Mouse (Mus musculus) ES-Bruce4 (cell line): ENCODE measurements at regions not wholly inside any gene's neighbourhood (a gene's known extent, or its start where the extent isn't known, plus 50 kb on each side); places are given as distances from the start of the nearest gene placed in this dataset.

Source experiments
- H3K27ac ChIP-seq: 2 replicates; pipeline ENCODE4 v1.5.1; 2012; ENCODE audit warnings: low read length, inconsistent platforms; ENCODE audit not compliant: insufficient read depth
- H3K27me3 ChIP-seq: 2 replicates; pipeline ENCODE4 v1.6.1; 2012; ENCODE audit warnings: mild to moderate bottlenecking, low read length, inconsistent platforms; ENCODE audit not compliant: control insufficient read depth, poor library complexity, insufficient read depth, severe bottlenecking
- H3K36me3 ChIP-seq: 2 replicates; pipeline ENCODE4 v1.6.1; 2012; ENCODE audit warnings: inconsistent platforms, mild to moderate bottlenecking, low read length, moderate library complexity; ENCODE audit not compliant: control insufficient read depth, poor library complexity, insufficient read depth, severe bottlenecking
- H3K4me1 ChIP-seq: one replicate; pipeline ENCODE4 v1.8.1; 2011; ENCODE audit warnings: low read length; ENCODE audit not compliant: control insufficient read depth, insufficient read depth
- H3K4me3 ChIP-seq: 2 replicates; pipeline ENCODE4 v1.5.1; 2011; ENCODE audit warnings: low read depth, mild to moderate bottlenecking, low read length
- H3K9ac ChIP-seq: 2 replicates; pipeline ENCODE4 v1.6.1; 2012; ENCODE audit warnings: low read depth, mild to moderate bottlenecking, inconsistent platforms; ENCODE audit not compliant: poor library complexity, severe bottlenecking
- H3K9me3 ChIP-seq: replicated peaks from 2 replicates; pipeline ENCODE4 v1.6.1; 2012; ENCODE audit warnings: mild to moderate bottlenecking, low read length, inconsistent platforms; ENCODE audit not compliant: control insufficient read depth, poor library complexity, insufficient read depth, severe bottlenecking
- CTCF ChIP-seq: IDR thresholded peaks from one replicate; pipeline ENCODE4 v1.8.1; 2011; ENCODE audit warnings: low read depth, low read length
- EP300 ChIP-seq: IDR thresholded peaks from 2 replicates; pipeline ENCODE4 v1.6.1; 2011; ENCODE audit warnings: low read depth, low read length; ENCODE audit not compliant: insufficient read depth
- POLR2A ChIP-seq: IDR thresholded peaks from one replicate; pipeline ENCODE4 v1.8.1; 2011; ENCODE audit warnings: low read length; ENCODE audit not compliant: insufficient read depth

DNA sequence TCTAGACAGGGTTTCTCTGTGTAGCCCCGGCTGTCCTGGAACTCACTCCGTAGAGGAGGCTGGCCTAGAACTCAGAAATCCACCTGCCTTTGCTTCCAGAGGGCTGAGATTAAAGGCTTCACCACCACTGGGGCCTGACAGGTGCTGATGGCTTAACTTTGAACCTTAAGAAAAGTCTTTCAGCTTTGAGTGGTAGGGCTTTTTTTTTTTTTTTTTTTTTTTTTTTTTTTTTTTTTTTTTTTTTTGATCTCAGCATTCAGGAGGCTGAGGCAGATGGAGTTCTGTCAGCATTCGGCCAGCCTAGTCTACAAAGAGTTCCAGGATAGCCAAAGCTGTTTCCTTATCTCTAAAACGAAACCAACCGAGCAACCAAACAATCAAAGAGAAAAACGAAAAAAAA is 266.5 kb downstream of the Ttll7 start:
- no peak overlapping the region for H3K27ac ChIP-seq
- H3K9ac ChIP-seq: no peak overlapping the region
- peaks cover 6% of the 10 kb centered on the region; the same call in 1 of the 2 replicates for H3K9me3 ChIP-seq
- no peak overlapping the region for H3K4me3 ChIP-seq
- no peaks in the 10 kb centered on the region for H3K27me3 ChIP-seq
- no peaks in the 10 kb centered on the region for H3K4me1 ChIP-seq
- TF ChIP-seq CTCF (no peak), EP300 (no peak), POLR2A (no peak)
- H3K36me3 ChIP-seq: no peaks in the 10 kb centered on the region

DNA sequence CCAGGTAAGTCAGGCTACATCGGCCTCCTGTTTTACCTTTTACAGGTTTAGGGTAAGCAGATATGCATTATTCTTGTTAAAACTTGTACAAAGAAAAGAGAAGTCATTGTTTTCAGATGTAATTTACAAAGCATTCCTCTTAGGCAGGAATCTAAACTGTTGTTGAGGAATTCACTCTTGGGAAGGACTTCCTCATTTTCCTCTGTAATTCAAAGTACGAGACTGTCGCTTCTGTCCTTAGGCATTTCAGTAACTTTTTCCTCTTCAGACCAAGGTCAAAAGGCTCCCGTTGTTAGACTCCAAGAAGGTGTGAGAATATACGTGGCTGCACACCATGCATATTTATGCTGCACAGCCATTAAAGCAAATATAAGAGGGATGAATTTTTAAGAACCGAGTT is 269.7 kb downstream of the Ttll7 start:
- no peak overlapping the region for H3K27ac ChIP-seq

DNA sequence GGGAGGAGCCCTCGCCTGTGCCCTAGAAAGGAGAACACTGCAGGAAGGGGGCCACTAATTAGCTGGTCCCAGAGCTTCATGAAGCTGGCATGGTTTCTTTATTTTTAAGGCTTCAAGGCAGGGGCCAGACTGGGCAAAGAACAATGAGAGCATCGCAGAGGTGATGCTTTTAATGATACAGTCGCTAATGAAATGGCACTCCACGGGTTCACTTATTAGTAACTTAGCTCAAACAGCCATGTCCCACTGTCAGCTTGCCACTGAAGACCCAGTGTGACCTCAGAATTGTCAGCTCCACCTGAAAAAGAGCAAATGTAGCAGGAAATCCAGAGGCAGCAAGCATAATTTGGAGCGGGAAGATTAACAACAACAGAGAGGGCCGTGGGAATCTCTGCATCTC is 275.6 kb downstream of the Ttll7 start:
- TF ChIP-seq POLR2A: no peak
- no peak for TF ChIP-seq EP300
- TF ChIP-seq CTCF: no peak
- no peaks in the 10 kb centered on the region for H3K36me3 ChIP-seq
- peaks cover 3% of the 10 kb centered on the region; the same call in 1 of the 2 replicates for H3K9me3 ChIP-seq
- no peaks in the 10 kb centered on the region for H3K27me3 ChIP-seq
- H3K27ac ChIP-seq: no peak overlapping the region
- H3K4me1 ChIP-seq: no peaks in the 10 kb centered on the region
- no peak overlapping the region for H3K9ac ChIP-seq
- no peak overlapping the region for H3K4me3 ChIP-seq

More for the DNA sequence above, 269.7 kb downstream of the Ttll7 start:
- no peak for TF ChIP-seq CTCF
- no peak for TF ChIP-seq POLR2A
- no peak for TF ChIP-seq EP300
- H3K9me3 ChIP-seq: peaks cover 3% of the 10 kb centered on the region; the same call in 1 of the 2 replicates
- H3K9ac ChIP-seq: no peak overlapping the region
- H3K4me3 ChIP-seq: no peak overlapping the region
- no peaks in the 10 kb centered on the region for H3K36me3 ChIP-seq
- H3K27me3 ChIP-seq: no peaks in the 10 kb centered on the region
- no peaks in the 10 kb centered on the region for H3K4me1 ChIP-seq

DNA sequence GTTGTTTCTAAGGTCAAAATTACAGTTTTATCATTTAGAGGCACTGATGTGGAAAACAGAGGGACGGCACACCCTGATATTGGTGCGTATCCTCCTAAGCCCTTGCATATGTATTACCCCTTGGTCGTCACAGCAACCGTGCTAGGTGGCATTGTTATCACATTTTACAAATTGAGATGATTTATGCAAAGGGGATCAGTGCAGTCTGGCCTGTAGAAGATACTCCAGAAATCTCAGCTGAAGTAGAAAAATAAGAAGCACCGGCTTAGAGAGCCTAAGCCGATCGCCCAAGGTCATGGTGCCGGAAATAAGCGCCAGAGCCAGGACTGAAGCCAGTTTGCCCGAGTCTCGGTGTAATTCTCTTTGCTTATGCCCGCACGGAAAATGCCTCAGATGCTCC is 280.7 kb downstream of the Ttll7 start:
- no peak for TF ChIP-seq CTCF
- Histone ChIP-seq H3K27me3 (no peaks in the 10 kb centered on the region), H3K9me3 (no peaks in the 10 kb centered on the region), H3K36me3 (no peaks in the 10 kb centered on the region), H3K4me3 (no peak overlapping the region), H3K4me1 (no peaks in the 10 kb centered on the region), H3K27ac (no peak overlapping the region), H3K9ac (no peak overlapping the region)

DNA sequence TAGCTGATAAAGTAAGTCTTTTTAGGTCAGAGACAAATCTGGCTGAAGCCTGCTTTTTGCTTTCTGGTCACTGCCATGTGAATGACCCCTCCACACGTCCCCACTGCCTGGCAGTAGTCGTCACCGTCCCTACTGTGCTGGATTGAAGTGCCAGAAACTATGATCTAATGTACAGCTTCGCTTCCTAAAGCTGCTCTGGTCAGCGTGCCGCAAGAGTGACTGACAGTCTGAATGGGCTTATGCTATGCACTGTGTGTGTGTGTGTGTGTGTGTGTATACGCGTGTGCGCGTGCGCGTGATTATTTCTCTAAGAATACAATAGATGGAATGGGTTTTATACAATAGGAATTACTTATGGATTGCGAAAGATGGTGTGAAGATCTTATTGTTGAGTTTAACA is 281.2 kb downstream of the Ttll7 start:
- H3K36me3 ChIP-seq: no peaks in the 10 kb centered on the region
- H3K27ac ChIP-seq: no peak overlapping the region
- H3K4me1 ChIP-seq: no peaks in the 10 kb centered on the region
- H3K9me3 ChIP-seq: no peaks in the 10 kb centered on the region
- TF ChIP-seq CTCF (no peak), POLR2A (no peak)
- no peak overlapping the region for H3K9ac ChIP-seq
- H3K27me3 ChIP-seq: no peaks in the 10 kb centered on the region
- no peak overlapping the region for H3K4me3 ChIP-seq

DNA sequence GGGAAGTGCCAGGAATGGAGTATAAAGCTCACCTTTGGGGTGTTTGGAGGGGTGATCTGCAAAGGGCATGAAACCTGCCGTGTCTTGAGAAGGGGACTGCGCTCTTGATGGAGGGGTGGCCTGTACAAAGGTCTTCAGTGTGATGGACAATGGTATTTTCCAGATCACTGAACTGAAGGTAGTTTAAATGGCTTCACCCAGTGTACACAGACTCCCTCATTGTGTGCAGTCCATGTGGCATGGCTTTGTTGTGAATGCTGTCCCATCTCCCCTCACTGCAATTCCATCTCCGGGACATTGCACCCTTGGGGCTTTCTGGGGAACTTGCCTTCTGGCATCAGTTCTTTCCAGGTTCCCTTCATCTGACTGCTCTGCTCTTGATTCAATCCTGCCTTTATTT is 288.2 kb downstream of the Ttll7 start:
- Histone ChIP-seq H3K9ac (no peak overlapping the region), H3K4me1 (no peaks in the 10 kb centered on the region), H3K27me3 (no peaks in the 10 kb centered on the region), H3K36me3 (no peaks in the 10 kb centered on the region), H3K4me3 (no peak overlapping the region), H3K27ac (no peak overlapping the region), H3K9me3 (no peaks in the 10 kb centered on the region)
- TF ChIP-seq CTCF: no peak
